Mouse (Mus musculus): ENCODE results near the gene Emc6. TPM values are rescaled to one million over a fixed set of nuclear protein-coding genes. Genes with fewer than 3 reads are reported as not detected.

Gene Emc6
- 149 and 201 TPM in 2 replicates for polyA plus RNA-seq (2012; ENCODE audit: low replicate concordance)

DNA sequence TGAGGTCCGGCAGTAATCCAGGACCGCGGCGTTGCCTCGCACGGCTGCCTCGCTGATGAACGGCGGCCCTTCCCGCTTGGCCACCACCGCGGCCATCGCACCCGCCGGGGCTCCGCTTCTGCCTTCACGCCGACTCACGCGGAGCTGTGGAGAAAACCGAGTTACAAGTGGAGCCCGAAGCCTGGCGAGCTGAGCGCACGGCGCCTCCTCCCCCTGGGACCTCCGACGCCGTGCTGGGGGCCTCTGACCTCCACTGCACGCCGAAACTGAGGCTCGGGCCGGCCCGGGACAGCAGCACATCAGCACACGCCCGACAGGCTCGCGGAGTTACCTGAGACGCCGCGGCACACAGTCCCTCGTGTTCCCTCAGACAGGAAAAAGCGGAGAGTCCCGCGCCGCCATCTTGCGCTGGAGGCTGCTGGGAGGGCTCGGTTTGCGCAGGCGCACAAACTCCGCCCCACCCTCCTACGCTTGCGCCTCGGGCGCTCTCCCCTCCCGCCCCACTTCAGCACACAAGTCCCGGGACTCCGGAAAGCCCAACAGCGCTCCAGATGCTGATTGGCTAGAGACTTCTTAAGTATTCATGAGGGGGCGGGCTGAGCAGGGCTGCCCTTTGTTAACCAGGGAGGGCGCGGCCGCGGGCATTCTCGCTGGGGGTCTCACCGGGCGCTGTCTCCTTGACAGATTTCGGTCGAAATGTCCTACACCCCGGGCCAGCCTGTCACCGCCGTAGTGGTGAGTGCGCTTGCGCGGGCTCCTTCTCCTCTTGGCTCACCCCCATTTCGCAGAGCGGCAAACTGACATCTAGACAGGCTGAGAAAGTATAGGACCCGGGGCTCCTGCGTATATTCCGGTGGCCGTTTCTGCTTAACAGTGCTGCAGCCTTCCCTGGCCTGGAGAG is at the start of gene Emc6, which contains the start of gene Tax1bp3:
TSS of gene Emc6 (minus strand) at position 430 of the 901 bp plus-strand sequence.
TSS of gene Tax1bp3 (plus strand) at position 476 of the 901 bp plus-strand sequence.

GRCm38 (mm10) chr11:73199230-73199712 is 22.4 kb upstream of the Emc6 start, which contains the start of gene Shpk:
TSS of gene Shpk (plus strand) at chr11:73199460.

GRCm38 (mm10) chr11:73198603-73199229 is 21.9 kb upstream of the Emc6 start, which contains the start of gene Ctns:
TSS of gene Ctns (minus strand) at chr11:73199042.

DNA sequence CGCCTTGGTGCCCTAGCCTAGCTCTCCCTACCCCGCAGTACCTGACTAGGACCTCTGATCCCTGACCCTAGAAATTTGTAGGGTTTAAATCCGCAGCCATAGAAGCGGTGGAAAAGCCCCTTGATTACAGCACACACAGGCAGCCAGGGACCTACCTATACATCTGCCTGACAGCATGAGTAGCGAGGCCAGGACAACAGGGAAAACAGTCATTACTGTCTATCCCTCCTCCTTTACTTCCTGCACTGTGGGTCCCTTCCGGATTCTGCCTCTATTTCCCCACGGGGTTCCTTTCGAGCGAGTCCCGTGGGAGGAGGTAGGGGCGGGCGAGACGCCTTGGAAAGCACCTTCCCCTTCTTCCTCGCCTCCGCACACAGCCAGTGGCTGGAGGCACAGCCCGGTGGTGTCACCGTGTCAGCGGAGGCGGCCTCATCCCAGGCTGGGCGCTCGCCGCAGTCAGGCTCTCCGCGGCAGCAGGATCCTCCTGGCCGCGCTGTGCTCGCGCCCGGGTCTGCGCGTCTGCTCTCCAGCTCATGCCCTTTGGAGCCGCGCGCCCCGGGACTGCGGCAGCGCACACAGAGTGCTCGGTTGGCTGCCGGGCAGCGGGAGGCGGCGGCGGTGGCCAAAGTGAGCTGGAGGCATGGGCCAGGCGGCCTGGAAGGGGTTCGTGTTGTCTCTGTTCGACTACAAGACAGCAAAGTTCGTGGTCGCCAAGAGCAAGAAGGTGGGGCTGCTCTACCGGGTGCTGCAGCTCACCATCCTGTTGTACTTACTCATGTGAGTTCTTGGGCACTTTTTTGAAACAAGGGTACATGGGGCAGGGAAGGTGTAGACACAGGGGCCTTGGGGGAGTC is 16.7 kb downstream of the Emc6 start, which contains the start of gene P2rx5:
TSS of gene P2rx5 (plus strand) at position 465 of the 854 bp plus-strand sequence.

GRCm38 (mm10) chr11:73137591-73138501 is 39.0 kb downstream of the Emc6 start, which contains the start of gene Haspin:
TSS of gene Haspin (minus strand) at chr11:73138294.

Other genes starting within 250 kb of the Emc6 start
- gene Atp2a3, start 215.9 kb downstream of the Emc6 start, polyA plus RNA-seq (2012; ENCODE audit: low replicate concordance): 280 and 291 TPM in 2 replicates
- 0.67 and 1.9 TPM in 2 replicates for gene P2rx1, start 177.9 kb downstream of the Emc6 start, polyA plus RNA-seq (2012; ENCODE audit: low replicate concordance)
- gene Camkk1, start 158.0 kb downstream of the Emc6 start, polyA plus RNA-seq (2012; ENCODE audit: low replicate concordance): 2.5 and 3.9 TPM in 2 replicates
- gene Ncbp3, start 129.3 kb downstream of the Emc6 start, polyA plus RNA-seq (2012; ENCODE audit: low replicate concordance): 3.7 and 3.8 TPM in 2 replicates
- 2.7 and 4.2 TPM in 2 replicates for gene Itgae, start 86.5 kb downstream of the Emc6 start, polyA plus RNA-seq (2012; ENCODE audit: low replicate concordance)
- 5.5 and 8.6 TPM in 2 replicates for gene Haspin, start 38.7 kb downstream of the Emc6 start, polyA plus RNA-seq (2012; ENCODE audit: low replicate concordance)
- gene P2rx5, start 16.6 kb downstream of the Emc6 start, polyA plus RNA-seq (2012; ENCODE audit: low replicate concordance): 0.06 and 0.07 TPM in 2 replicates
- 3.0 and 9.9 TPM in 2 replicates for gene Tax1bp3, start within 50 bp of the Emc6 start, polyA plus RNA-seq (2012; ENCODE audit: low replicate concordance)
- gene Ctns, start 22.0 kb upstream of the Emc6 start, polyA plus RNA-seq (2012; ENCODE audit: low replicate concordance): 2.1 and 10.2 TPM in 2 replicates
- gene Shpk, start 22.4 kb upstream of the Emc6 start, polyA plus RNA-seq (2012; ENCODE audit: low replicate concordance): 1.7 and 1.9 TPM in 2 replicates
- not detected in 2 replicates for gene Trpv1, start 57.3 kb upstream of the Emc6 start, polyA plus RNA-seq (2012; ENCODE audit: low replicate concordance)
- not detected in 2 replicates for gene Trpv3, start 90.4 kb upstream of the Emc6 start, polyA plus RNA-seq (2012; ENCODE audit: low replicate concordance)
- 0.11 TPM in 1 of 2 replicates, not detected in the other for gene Aspa, start 152.6 kb upstream of the Emc6 start, polyA plus RNA-seq (2012; ENCODE audit: low replicate concordance)
- gene Gm49340, start 152.7 kb upstream of the Emc6 start, polyA plus RNA-seq (2012; ENCODE audit: low replicate concordance): not detected in 2 replicates
- gene Spata22, start 152.7 kb upstream of the Emc6 start, polyA plus RNA-seq (2012; ENCODE audit: low replicate concordance): not detected in 2 replicates
- not detected in 2 replicates for gene Olfr20, start 173.7 kb upstream of the Emc6 start, polyA plus RNA-seq (2012; ENCODE audit: low replicate concordance)
- gene Olfr376, start 194.2 kb upstream of the Emc6 start, polyA plus RNA-seq (2012; ENCODE audit: low replicate concordance): not detected in 2 replicates
- gene Olfr1, start 222.6 kb upstream of the Emc6 start, polyA plus RNA-seq (2012; ENCODE audit: low replicate concordance): not detected in 2 replicates

Data from hematopoietic multipotent progenitor cell, adult 10-12 weeks (in vitro differentiated cells).